Mouse (Mus musculus) stomach, embryonic 14.5 days (tissue): ENCODE data around the gene Gm44503. TPM values are rescaled to one million over a fixed set of nuclear protein-coding genes. Genes with fewer than 3 reads are reported as not detected.

Source experiments
- ATAC-seq: fragments of 200-750 bp; cut with Nextera tagmentation; 2 replicates; pipeline ENCODE4 v1.8.0; 2017; ENCODE audit warnings: low read depth, moderate TSS enrichment; ENCODE audit not compliant: insufficient number of reproducible peaks, insufficient read depth, low FRiP score
- H3K27ac ChIP-seq: fragments of 300-500 bp; sonication (generic); 2 replicates; pipeline ENCODE4 v1.5.1; 2014; ENCODE audit warnings: mild to moderate bottlenecking, low read length, moderate library complexity, mixed read lengths
- H3K27me3 ChIP-seq: fragments of 300-500 bp; sonication (generic); 2 replicates; pipeline ENCODE4 v1.6.1; 2014; ENCODE audit warnings: low read length, control low read depth, mixed read lengths; ENCODE audit not compliant: control insufficient read depth, insufficient read depth
- H3K36me3 ChIP-seq: fragments of 300-500 bp; sonication (generic); 2 replicates; pipeline ENCODE4 v1.6.1; 2014; ENCODE audit warnings: mild to moderate bottlenecking, control low read depth, low read length, moderate library complexity, mixed read lengths; ENCODE audit not compliant: control insufficient read depth, insufficient read depth
- H3K4me1 ChIP-seq: fragments of 300-500 bp; sonication (generic); 2 replicates; pipeline ENCODE4 v1.6.1; 2014; ENCODE audit warnings: low read length, control low read depth, mixed read lengths; ENCODE audit not compliant: control insufficient read depth, insufficient read depth
- H3K4me2 ChIP-seq: fragments of 300-500 bp; sonication (generic); replicated peaks from 2 replicates; pipeline ENCODE4 v1.6.1; 2014; ENCODE audit warnings: low read depth, low read length, control low read depth
- H3K4me3 ChIP-seq: fragments of 300-500 bp; sonication (generic); 2 replicates; pipeline ENCODE4 v1.5.1; 2014; ENCODE audit warnings: low read depth, low read length, control low read depth
- H3K9ac ChIP-seq: fragments of 300-500 bp; sonication (generic); replicated peaks from 2 replicates; pipeline ENCODE4 v1.6.1; 2014; ENCODE audit warnings: low read depth, mild to moderate bottlenecking, control low read depth, low read length, moderate library complexity, mixed read lengths
- H3K9me3 ChIP-seq: fragments of 300-500 bp; sonication (generic); 2 replicates; pipeline ENCODE4 v1.6.1; 2016; ENCODE audit warnings: low read depth, low read length, control low read depth; ENCODE audit not compliant: control insufficient read depth
- WGBS: fragments of 180-500 bp; shearing (Covaris S2); extraction: QIAGEN DNeasy Blood & Tissue Kit; methylation state at CpG from one replicate; pipeline ENCODE4 v1.1.7; 2014; 5-methylcytosine and 5-hydroxymethylcytosine counted together
- polyA plus RNA-seq: library from polyadenylated mRNA; unstranded; fragments of >200 nt; fragmentation: Nextera tagmentation; extraction: Ambion mirVana; gene quantifications from 2 replicates; pipeline ENCODE4 v1.2.1, GENCODE M21; 2014

Gene Gm44503
- polyA plus RNA-seq, 1 experiment from 2014 or later = not detected

DNA sequence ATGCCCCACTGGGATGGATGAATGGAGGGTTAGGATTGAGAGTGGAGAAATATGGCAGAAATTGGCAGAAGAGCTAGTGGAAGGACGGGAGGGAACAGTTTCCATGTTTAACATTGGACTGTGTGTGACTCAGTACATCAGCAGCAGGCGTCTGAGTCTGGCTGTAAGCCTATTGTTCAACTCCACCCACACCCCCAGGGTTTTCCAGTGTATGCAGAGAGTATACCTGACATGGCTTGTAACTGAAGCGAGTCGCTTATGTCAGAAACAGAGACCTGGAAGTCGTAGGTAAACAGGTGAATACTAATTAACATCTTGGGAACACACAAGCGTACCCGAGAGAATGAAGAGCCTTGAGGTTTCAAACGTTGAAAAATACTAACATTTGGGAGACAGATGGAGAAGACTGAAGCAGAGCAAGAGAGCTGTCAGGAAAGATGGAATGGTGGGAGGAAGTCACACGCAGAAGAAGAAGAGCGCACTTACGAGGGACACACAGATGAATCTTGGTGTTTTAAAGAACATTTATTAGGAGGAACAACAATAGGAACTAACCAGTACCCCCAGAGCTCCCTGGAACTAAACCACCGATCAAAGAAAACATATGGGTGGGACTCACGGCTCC is 27.4 kb upstream of the Gm44503 start:
- H3K27me3 ChIP-seq = no peaks in the 10 kb centered on the region

DNA sequence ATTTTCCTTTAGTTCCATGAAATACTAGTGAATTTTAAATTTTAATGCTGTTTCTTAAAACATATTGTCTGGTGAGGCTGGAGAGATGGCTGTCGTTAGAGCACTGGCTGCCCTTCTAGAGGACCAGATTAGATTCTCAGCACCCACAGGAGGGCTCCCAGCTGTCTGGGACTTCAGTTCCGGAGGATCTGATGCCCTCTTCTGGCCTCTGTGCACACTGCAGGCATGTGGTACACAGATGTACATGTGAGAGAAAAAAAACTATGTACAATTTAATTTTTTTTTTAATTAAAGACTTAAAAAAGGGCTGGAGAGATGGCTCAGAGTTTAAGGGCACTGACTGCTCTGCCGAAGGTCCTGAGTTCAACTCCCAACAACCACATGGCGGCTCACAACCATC is 23.3 kb upstream of the Gm44503 start:
- Histone ChIP-seq H3K36me3 (no peaks in the 10 kb centered on the region; the same call in 1 of the 2 replicates), H3K27me3 (no peaks in the 10 kb centered on the region), H3K4me3 (no peak overlapping the region), H3K4me1 (no peaks in the 10 kb centered on the region), H3K4me2 (no peak overlapping the region), H3K9ac (no peak overlapping the region), H3K9me3 (no peaks in the 10 kb centered on the region), H3K27ac (no peak overlapping the region)
- no peak for ATAC-seq
- WGBS = 86% methylated on average over 4 of the region's 4 CpGs

More for the DNA sequence above, 27.4 kb upstream of the Gm44503 start:
- no peak overlapping the region for H3K4me2 ChIP-seq
- peaks cover 9% of the 10 kb centered on the region; the same call in 1 of the 2 replicates for H3K4me1 ChIP-seq
- no peaks in the 10 kb centered on the region; the same call in 1 of the 2 replicates for H3K36me3 ChIP-seq
- no peak for ATAC-seq
- H3K4me3 ChIP-seq = no peak overlapping the region
- H3K27ac ChIP-seq = no peak overlapping the region
- no peak overlapping the region for H3K9ac ChIP-seq
- 78% methylated on average over 13 of the region's 13 CpGs for WGBS
- H3K9me3 ChIP-seq = no peaks in the 10 kb centered on the region

GRCm38 (mm10) chr9:72936301-72936700 is 22.4 kb upstream of the Gm44503 start:
- 77% methylated on average over 2 of the region's 2 CpGs for WGBS
- Histone ChIP-seq H3K27ac (no peak overlapping the region), H3K9ac (no peak overlapping the region), H3K27me3 (no peaks in the 10 kb centered on the region), H3K4me2 (no peak overlapping the region), H3K36me3 (no peaks in the 10 kb centered on the region; the same call in 1 of the 2 replicates), H3K4me1 (no peaks in the 10 kb centered on the region), H3K9me3 (no peaks in the 10 kb centered on the region), H3K4me3 (no peak overlapping the region)
- no peak for ATAC-seq

DNA sequence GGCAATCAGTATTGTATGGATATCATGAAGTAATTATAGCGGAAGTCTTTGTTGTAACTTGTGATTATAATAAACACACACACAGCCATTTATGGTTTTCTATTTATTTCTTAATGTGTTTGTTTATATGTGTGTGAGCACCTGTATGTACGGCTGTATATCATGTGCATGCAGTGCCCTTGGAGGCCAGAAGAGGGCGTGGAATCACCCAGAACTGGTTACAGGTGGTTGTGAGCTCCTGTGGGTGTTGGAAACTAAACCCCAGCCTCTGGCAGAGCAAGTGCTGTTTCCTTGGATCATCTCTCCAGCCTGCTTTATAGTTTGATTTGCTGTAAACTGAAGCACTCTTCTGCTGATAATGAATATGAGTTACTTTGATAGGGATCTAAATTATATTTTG is 15.2 kb upstream of the Gm44503 start:
- Histone ChIP-seq H3K4me3 (no peak overlapping the region), H3K4me1 (no peaks in the 10 kb centered on the region), H3K27ac (no peak overlapping the region), H3K27me3 (no peaks in the 10 kb centered on the region), H3K4me2 (no peak overlapping the region), H3K9ac (no peak overlapping the region), H3K36me3 (peaks cover 21% of the 10 kb centered on the region), H3K9me3 (peaks cover 4% of the 10 kb centered on the region; the same call in 1 of the 2 replicates)
- WGBS = 56% methylated on average over 3 of the region's 3 CpGs
- ATAC-seq = no peak

GRCm38 (mm10) chr9:72944286-72944685 is 14.4 kb upstream of the Gm44503 start:
- Histone ChIP-seq H3K27me3 (no peaks in the 10 kb centered on the region), H3K4me3 (no peak overlapping the region), H3K36me3 (peaks cover 21% of the 10 kb centered on the region), H3K27ac (no peak overlapping the region), H3K9ac (no peak overlapping the region), H3K9me3 (peaks cover 4% of the 10 kb centered on the region; the same call in 1 of the 2 replicates), H3K4me2 (no peak overlapping the region), H3K4me1 (no peaks in the 10 kb centered on the region)
- no peak for ATAC-seq
- WGBS = 88% methylated on average over 13 of the region's 13 CpGs

DNA sequence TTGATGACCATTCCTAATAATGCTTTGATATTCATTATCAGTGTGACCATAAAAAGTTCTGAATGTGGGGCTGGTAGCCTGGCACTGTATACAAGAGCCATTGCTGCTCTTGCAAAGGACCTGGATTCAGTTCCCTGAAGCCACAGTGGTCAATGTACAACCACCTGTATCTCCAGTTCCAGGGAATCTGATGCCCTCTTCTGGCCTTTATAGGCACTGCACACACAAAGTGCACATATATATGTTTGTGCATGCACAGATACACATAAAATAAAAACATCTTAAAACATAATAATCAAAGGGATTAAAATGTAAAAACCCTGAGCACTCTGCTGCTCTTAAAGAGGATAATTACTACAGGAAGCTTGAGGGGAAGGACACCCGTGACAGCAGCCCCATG is 11.6 kb upstream of the Gm44503 start:
- ATAC-seq = no peak
- H3K4me3 ChIP-seq = no peak overlapping the region
- 91% methylated on average over 1 of the region's 1 CpGs for WGBS
- peaks cover 4% of the 10 kb centered on the region; the same call in 1 of the 2 replicates for H3K9me3 ChIP-seq
- H3K4me1 ChIP-seq = no peaks in the 10 kb centered on the region
- H3K9ac ChIP-seq = no peak overlapping the region
- no peak overlapping the region for H3K27ac ChIP-seq
- H3K27me3 ChIP-seq = no peaks in the 10 kb centered on the region
- H3K36me3 ChIP-seq = peaks cover 21% of the 10 kb centered on the region
- no peak overlapping the region for H3K4me2 ChIP-seq

- peaks cover 21% of the 10 kb centered on the region for H3K36me3 ChIP-seq
- ATAC-seq = peak; percentile 46; the same call in 1 of the 2 replicates
- WGBS = 43% methylated on average over 7 of the region's 7 CpGs
These were observed 9.1 kb upstream of the Gm44503 start for GRCm38 (mm10) chr9:72949572-72949971.

GRCm38 (mm10) chr9:72954746-72955145 is 3.9 kb upstream of the Gm44503 start:
- H3K4me1 ChIP-seq = no peaks in the 10 kb centered on the region
- H3K27ac ChIP-seq = no peak overlapping the region
- no peak overlapping the region for H3K4me2 ChIP-seq
- no peak overlapping the region for H3K4me3 ChIP-seq
- H3K9me3 ChIP-seq = no peaks in the 10 kb centered on the region
- H3K27me3 ChIP-seq = no peaks in the 10 kb centered on the region
- no peaks in the 10 kb centered on the region for H3K36me3 ChIP-seq
- 56% methylated on average over 2 of the region's 2 CpGs for WGBS
- no peak for ATAC-seq
- H3K9ac ChIP-seq = no peak overlapping the region

More at GRCm38 (mm10) chr9:72949572-72949971, 9.1 kb upstream of the Gm44503 start:
- Histone ChIP-seq H3K4me2 (no peak overlapping the region), H3K27me3 (no peaks in the 10 kb centered on the region), H3K4me1 (no peaks in the 10 kb centered on the region), H3K4me3 (no peak overlapping the region), H3K27ac (no peak overlapping the region), H3K9ac (no peak overlapping the region), H3K9me3 (peaks cover 4% of the 10 kb centered on the region; the same call in 1 of the 2 replicates)

DNA sequence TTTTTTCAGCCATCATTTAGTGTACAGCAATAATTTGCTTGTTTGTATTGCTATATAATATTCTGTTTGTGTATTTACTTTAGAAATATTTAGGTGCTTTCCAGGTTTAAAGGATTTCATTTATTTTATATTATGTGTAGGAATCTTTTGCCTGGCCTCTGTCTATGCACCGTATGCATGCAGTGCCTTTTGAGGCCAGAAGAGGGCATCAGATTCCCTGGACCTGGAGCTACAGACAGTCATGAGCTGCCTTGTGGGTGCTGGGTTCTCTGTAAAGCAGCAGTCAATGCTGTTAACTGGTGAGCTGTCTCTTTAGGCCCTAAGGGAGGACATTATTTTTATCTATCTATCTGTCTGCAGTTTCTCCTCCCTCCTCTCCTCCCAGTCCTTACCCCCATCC is 3.1 kb upstream of the Gm44503 start:
- Histone ChIP-seq H3K9me3 (no peaks in the 10 kb centered on the region), H3K4me1 (no peaks in the 10 kb centered on the region), H3K4me2 (no peak overlapping the region), H3K27me3 (no peaks in the 10 kb centered on the region), H3K27ac (no peak overlapping the region), H3K36me3 (no peaks in the 10 kb centered on the region), H3K4me3 (no peak overlapping the region), H3K9ac (no peak overlapping the region)
- no peak for ATAC-seq
- whole genome bisulfite sequencing = 16% methylated on average over 1 of the region's 1 CpGs
